Mouse (Mus musculus) G1E (cell line): Measurements from ENCODE around the gene Mum1l1.

Experiments used
- CTCF ChIP-seq: IDR thresholded peaks from 2 replicates; pipeline ENCODE4 v1.5.1; 2012; ENCODE audit warnings: low read depth, low read length, inconsistent platforms, mixed read lengths
- GATA1 ChIP-seq: IDR thresholded peaks from 2 replicates; pipeline ENCODE4 v1.6.1; 2012; ENCODE audit warnings: borderline replicate concordance, low read length, inconsistent platforms, mixed read lengths
- POLR2AphosphoS5 ChIP-seq: IDR thresholded peaks from 2 replicates; pipeline ENCODE4 v1.6.1; 2012; ENCODE audit warnings: low read depth, low read length, inconsistent platforms; ENCODE audit not compliant: insufficient replicate concordance
- TAL1 ChIP-seq: conservative IDR thresholded peaks from 2 replicates; pipeline ENCODE4 v1.6.1; 2012; ENCODE audit warnings: low read depth, low read length, inconsistent platforms, mixed read lengths

- TF ChIP-seq CTCF, result no peak
- TF ChIP-seq TAL1, result no peak
- TF ChIP-seq POLR2AphosphoS5, result no peak
- no peak for TF ChIP-seq GATA1
Measured at GRCm38 (mm10) chrX:139231143-139231542, 21.3 kb downstream of the Mum1l1 start.
